Mouse (Mus musculus) midbrain, embryonic 14.5 days (tissue): ENCODE measurements around the gene Mapkap1. TPM values are rescaled to one million over a fixed set of nuclear protein-coding genes. Genes with fewer than 3 reads are reported as not detected.
A peak's percentile ranks its signal among the peaks of the same experiment; 100 is the strongest.

Experiments used
- ATAC-seq: fragments of 200-750 bp; cut with Nextera tagmentation; 2 replicates; pipeline ENCODE4 v1.8.0; 2017; ENCODE audit warnings: moderate number of reproducible peaks, moderate library complexity; ENCODE audit not compliant: low FRiP score, low TSS enrichment
- DNase-seq: peaks from one replicate; pipeline ENCODE4 v3.0.0-alpha.2; 2015
- H3K27ac ChIP-seq: fragments of 300-500 bp; sonication (generic); replicated peaks from 2 replicates; pipeline ENCODE4 v1.5.1; 2014; ENCODE audit warnings: mild to moderate bottlenecking, low read depth, low read length, moderate library complexity
- H3K27me3 ChIP-seq: fragments of 300-500 bp; sonication (generic); 2 replicates; pipeline ENCODE4 v1.6.1; 2014; ENCODE audit warnings: low read length, control low read depth, mixed read lengths; ENCODE audit not compliant: control insufficient read depth, insufficient read depth
- H3K36me3 ChIP-seq: fragments of 300-500 bp; sonication (generic); 2 replicates; pipeline ENCODE4 v1.6.1; 2014; ENCODE audit warnings: low read length, control low read depth; ENCODE audit not compliant: control insufficient read depth, insufficient read depth
- H3K4me1 ChIP-seq: fragments of 300-500 bp; sonication (generic); 2 replicates; pipeline ENCODE4 v1.6.1; 2014; ENCODE audit warnings: mild to moderate bottlenecking, antibody characterized with exemption, low read length, control low read depth; ENCODE audit not compliant: control insufficient read depth, insufficient read depth
- H3K4me2 ChIP-seq: fragments of 300-500 bp; sonication (generic); 2 replicates; pipeline ENCODE4 v1.6.1; 2014; ENCODE audit warnings: mild to moderate bottlenecking, low read length, moderate library complexity
- H3K4me3 ChIP-seq: fragments of 300-500 bp; sonication (generic); replicated peaks from 2 replicates; pipeline ENCODE4 v1.5.1; 2014; ENCODE audit warnings: low read depth, low read length
- H3K9ac ChIP-seq: fragments of 300-500 bp; sonication (generic); replicated peaks from 2 replicates; pipeline ENCODE4 v1.6.1; 2014; ENCODE audit warnings: mild to moderate bottlenecking, low read length, moderate library complexity
- H3K9me3 ChIP-seq: fragments of 300-500 bp; sonication (generic); 2 replicates; pipeline ENCODE4 v1.6.1; 2016; ENCODE audit warnings: low read length, control low read depth, mixed read lengths; ENCODE audit not compliant: control insufficient read depth
- WGBS: fragments of 180-500 bp; shearing (Covaris S2); extraction: QIAGEN DNeasy Blood & Tissue Kit; methylation state at CpG from one replicate; pipeline ENCODE4 v1.1.7; 2014; 5-methylcytosine and 5-hydroxymethylcytosine counted together
- polyA plus RNA-seq: library from polyadenylated mRNA; unstranded; fragments of >200 nt; fragmentation: Nextera tagmentation; extraction: Ambion mirVana; gene quantifications from 2 replicates; pipeline ENCODE4 v1.2.1, GENCODE M21; 2014

The Mapkap1 gene
- polyA plus RNA-seq, 1 experiment from 2014 or later, result 94.6 TPM

GRCm38 (mm10) chr2:34599606-34600255 lies 193.2 kb downstream of the Mapkap1 start:
- peaks cover 30% of the 10 kb centered on the region for H3K4me1 ChIP-seq
- H3K36me3 ChIP-seq, result no peaks in the 10 kb centered on the region
- H3K4me3 ChIP-seq, result no peak overlapping the region
- H3K9me3 ChIP-seq, result no peaks in the 10 kb centered on the region
- no peaks in the 10 kb centered on the region for H3K27me3 ChIP-seq
- H3K9ac ChIP-seq, result no peak overlapping the region
- 46% methylated on average over 5 of the region's 5 CpGs for WGBS
- DNase-seq (no peak), ATAC-seq (no peak)
- no peak overlapping the region for H3K4me2 ChIP-seq
- no peak overlapping the region for H3K27ac ChIP-seq

- Histone ChIP-seq H3K36me3 (no peaks in the 10 kb centered on the region), H3K4me2 (no peak overlapping the region), H3K27me3 (no peaks in the 10 kb centered on the region), H3K9ac (no peak overlapping the region), H3K27ac (no peak overlapping the region; the same call in 1 of the 2 replicates), H3K4me3 (no peak overlapping the region), H3K9me3 (no peaks in the 10 kb centered on the region), H3K4me1 (peaks cover 30% of the 10 kb centered on the region)
- ATAC-seq, result no peak
- WGBS, result 6% methylated on average over 7 of the region's 7 CpGs
- peak; percentile 46 for DNase-seq
These were observed 194.2 kb downstream of the Mapkap1 start for GRCm38 (mm10) chr2:34600734-34601133.

GRCm38 (mm10) chr2:34602111-34602541 lies 195.6 kb downstream of the Mapkap1 start:
- Histone ChIP-seq H3K4me3 (no peak overlapping the region), H3K27me3 (no peaks in the 10 kb centered on the region), H3K4me2 (no peak overlapping the region), H3K27ac (peak overlapping the region; percentile 22; the same call in 1 of the 2 replicates), H3K36me3 (no peaks in the 10 kb centered on the region), H3K9me3 (0 out of 2 replicates have a peak, but pooled peaks cover 2% of the 10 kb centered on the region), H3K4me1 (peaks cover 30% of the 10 kb centered on the region), H3K9ac (no peak overlapping the region)
- 6% methylated on average over 8 of the region's 8 CpGs for WGBS
- DNase-seq (peak; percentile 40), ATAC-seq (no peak)

GRCm38 (mm10) chr2:34602896-34603295 lies 196.3 kb downstream of the Mapkap1 start:
- ATAC-seq (no peak), DNase-seq (no peak)
- no peak overlapping the region for H3K4me2 ChIP-seq
- 0 out of 2 replicates have a peak, but pooled peaks cover 2% of the 10 kb centered on the region for H3K9me3 ChIP-seq
- H3K27me3 ChIP-seq, result no peaks in the 10 kb centered on the region
- no peak overlapping the region for H3K9ac ChIP-seq
- no peak overlapping the region for H3K4me3 ChIP-seq
- peaks cover 30% of the 10 kb centered on the region for H3K4me1 ChIP-seq
- H3K27ac ChIP-seq, result no peak overlapping the region
- no peaks in the 10 kb centered on the region for H3K36me3 ChIP-seq
- whole genome bisulfite sequencing, result 71% methylated on average over 3 of the region's 3 CpGs

GRCm38 (mm10) chr2:34603653-34604214 lies 197.2 kb downstream of the Mapkap1 start:
- Histone ChIP-seq H3K36me3 (no peaks in the 10 kb centered on the region), H3K4me2 (no peak overlapping the region), H3K4me3 (no peak overlapping the region), H3K4me1 (peaks cover 30% of the 10 kb centered on the region), H3K9ac (peak overlapping the region; percentile 2; the same call in 1 of the 2 replicates), H3K9me3 (0 out of 2 replicates have a peak, but pooled peaks cover 2% of the 10 kb centered on the region), H3K27ac (no peak overlapping the region), H3K27me3 (no peaks in the 10 kb centered on the region)
- 45% methylated on average over 14 of the region's 14 CpGs for WGBS
- DNase-seq (no peak), ATAC-seq (no peak)

GRCm38 (mm10) chr2:34605040-34605439 lies 198.5 kb downstream of the Mapkap1 start:
- WGBS, result 44% methylated on average over 3 of the region's 3 CpGs
- no peaks in the 10 kb centered on the region for H3K36me3 ChIP-seq
- H3K4me2 ChIP-seq, result no peak overlapping the region
- H3K4me3 ChIP-seq, result no peak overlapping the region
- no peak overlapping the region for H3K27ac ChIP-seq
- no peaks in the 10 kb centered on the region for H3K27me3 ChIP-seq
- H3K4me1 ChIP-seq, result peaks cover 28% of the 10 kb centered on the region
- DNase-seq (no peak), ATAC-seq (no peak)
- H3K9ac ChIP-seq, result no peak overlapping the region
- H3K9me3 ChIP-seq, result 0 out of 2 replicates have a peak, but pooled peaks cover 2% of the 10 kb centered on the region

- WGBS, result 41% methylated on average over 3 of the region's 3 CpGs
- Histone ChIP-seq H3K9me3 (0 out of 2 replicates have a peak, but pooled peaks cover 2% of the 10 kb centered on the region), H3K4me1 (no peaks in the 10 kb centered on the region; the same call in 1 of the 2 replicates), H3K27me3 (no peaks in the 10 kb centered on the region), H3K36me3 (no peaks in the 10 kb centered on the region), H3K4me3 (no peak overlapping the region), H3K4me2 (no peak overlapping the region), H3K9ac (no peak overlapping the region), H3K27ac (peak overlapping the region; percentile 26; the same call in 1 of the 2 replicates)
- ATAC-seq, result no peak
- DNase-seq, result no peak
These were observed 202.3 kb downstream of the Mapkap1 start for GRCm38 (mm10) chr2:34608917-34609316.

- ATAC-seq, result no peak
These were observed 202.9 kb downstream of the Mapkap1 start for GRCm38 (mm10) chr2:34609516-34609915.

More at GRCm38 (mm10) chr2:34609516-34609915, 202.9 kb downstream of the Mapkap1 start:
- Histone ChIP-seq H3K4me3 (no peak overlapping the region), H3K27me3 (no peaks in the 10 kb centered on the region), H3K4me1 (no peaks in the 10 kb centered on the region), H3K36me3 (peaks cover 4% of the 10 kb centered on the region; the same call in 1 of the 2 replicates), H3K27ac (no peak overlapping the region), H3K9me3 (0 out of 2 replicates have a peak, but pooled peaks cover 2% of the 10 kb centered on the region), H3K4me2 (no peak overlapping the region), H3K9ac (no peak overlapping the region)
- no peak for DNase-seq
- 93% methylated on average over 4 of the region's 4 CpGs for WGBS
